Mouse (Mus musculus) cortical plate, adult 2 months (tissue): ENCODE measurements at regions not wholly inside any gene's neighbourhood (a gene's known extent, or its start where the extent isn't known, plus 50 kb on each side); places are given as distances from the start of the nearest gene placed in this dataset.

Experiments used
- CTCF ChIP-seq: fragments of 200-500 bp; IDR thresholded peaks from 2 replicates; pipeline ENCODE4 v1.5.1; 2011; ENCODE audit warnings: mild to moderate bottlenecking, control low read depth, low read length; ENCODE audit not compliant: insufficient read depth; ENCODE audit errors: extremely low read depth
- POLR2A ChIP-seq: fragments of 200-500 bp; IDR thresholded peaks from 2 replicates; pipeline ENCODE4 v1.6.1; 2011; ENCODE audit warnings: mild to moderate bottlenecking, low read length, control low read depth; ENCODE audit not compliant: insufficient read depth; ENCODE audit errors: extremely low read depth

- TF ChIP-seq CTCF (no peak), POLR2A (no peak)
These were observed 121.9 kb downstream of the Gm10260 start for GRCm38 (mm10) chr13:97638457-97639088.
